Mouse (Mus musculus): Measurements from ENCODE around the gene Tlr5.
A peak's percentile ranks its signal among the peaks of the same experiment; 100 is the strongest.

Tlr5 gene

GRCm38 (mm10) chr1:182954287-182955046 lies at the start of gene Tlr5:
Tlr5 (plus strand) TSS chr1:182954788.
- DNase-seq (ENCODE audit: extremely low read depth, low read depth), result no peak

GRCm38 (mm10) chr1:182905669-182906068 lies 48.9 kb upstream of the Tlr5 start:
- no peak for DNase-seq (ENCODE audit: extremely low read depth, low read depth)

GRCm38 (mm10) chr1:182908050-182909036 lies 46.2 kb upstream of the Tlr5 start:
- peak; percentile 86 for DNase-seq (ENCODE audit: extremely low read depth, low read depth)

GRCm38 (mm10) chr1:182909066-182909465 lies 45.5 kb upstream of the Tlr5 start:
- no peak for DNase-seq (ENCODE audit: extremely low read depth, low read depth)

- no peak for DNase-seq (ENCODE audit: extremely low read depth, low read depth)
Measured at GRCm38 (mm10) chr1:182909596-182909995, 45.0 kb upstream of the Tlr5 start.

- DNase-seq (ENCODE audit: extremely low read depth, low read depth), result no peak
Measured at GRCm38 (mm10) chr1:182912591-182912990, 42.0 kb upstream of the Tlr5 start.

- DNase-seq (ENCODE audit: extremely low read depth, low read depth), result no peak
Measured at GRCm38 (mm10) chr1:182914121-182914908, 40.3 kb upstream of the Tlr5 start.

- DNase-seq (ENCODE audit: extremely low read depth, low read depth), result no peak
Measured at GRCm38 (mm10) chr1:182916166-182916565, 38.4 kb upstream of the Tlr5 start.

- DNase-seq (ENCODE audit: extremely low read depth, low read depth), result no peak
Measured at GRCm38 (mm10) chr1:182918718-182919346, 35.8 kb upstream of the Tlr5 start.

GRCm38 (mm10) chr1:182922824-182923223 lies 31.8 kb upstream of the Tlr5 start:
- DNase-seq (ENCODE audit: extremely low read depth, low read depth), result no peak

- no peak for DNase-seq (ENCODE audit: extremely low read depth, low read depth)
Measured at GRCm38 (mm10) chr1:182926465-182926864, 28.1 kb upstream of the Tlr5 start.

- DNase-seq (ENCODE audit: extremely low read depth, low read depth), result peak; percentile 39
Measured at GRCm38 (mm10) chr1:182927878-182928851, 26.4 kb upstream of the Tlr5 start.

- no peak for DNase-seq (ENCODE audit: extremely low read depth, low read depth)
Measured at GRCm38 (mm10) chr1:182935469-182935868, 19.1 kb upstream of the Tlr5 start.

GRCm38 (mm10) chr1:182937486-182938120 lies 17.0 kb upstream of the Tlr5 start:
- no peak for DNase-seq (ENCODE audit: extremely low read depth, low read depth)

- DNase-seq (ENCODE audit: extremely low read depth, low read depth), result no peak
Measured at GRCm38 (mm10) chr1:182941921-182942320, 12.7 kb upstream of the Tlr5 start.

- no peak for DNase-seq (ENCODE audit: extremely low read depth, low read depth)
Measured at GRCm38 (mm10) chr1:182943911-182944310, 10.7 kb upstream of the Tlr5 start.

- DNase-seq (ENCODE audit: extremely low read depth, low read depth), result no peak
Measured at GRCm38 (mm10) chr1:182944638-182945037, 9.9 kb upstream of the Tlr5 start.

GRCm38 (mm10) chr1:182945561-182945960 lies 9.0 kb upstream of the Tlr5 start:
- DNase-seq (ENCODE audit: extremely low read depth, low read depth), result no peak

- no peak for DNase-seq (ENCODE audit: extremely low read depth, low read depth)
Measured at GRCm38 (mm10) chr1:182951298-182951697, 3.3 kb upstream of the Tlr5 start.
